Mouse (Mus musculus): Measurements from ENCODE around the gene Cd63. TPM values are rescaled to one million over a fixed set of nuclear protein-coding genes. Genes with fewer than 3 reads are reported as not detected.

Gene Cd63
- total and polyA plus RNA-seq, 3 experiments, result not detected

GRCm38 (mm10) chr10:128947496-128947895 is 46.7 kb downstream of the Cd63 start:
- no peak overlapping the region for H3K4me2 ChIP-seq (ENCODE audit: insufficient read depth, low read depth, poor library complexity, severe bottlenecking)
- no peaks in the 10 kb centered on the region for H3K9me3 ChIP-seq (replicated peaks; ENCODE audit: low read length)
- no peak for TF ChIP-seq BHLHE40 (IDR thresholded peaks at IDR 0.05; ENCODE audit: low read depth, low read length)
- TF ChIP-seq EP300 (IDR thresholded peaks at IDR 0.05; ENCODE audit: low read length), result no peak
- TF ChIP-seq JUND (conservative IDR thresholded peaks at IDR 0.05; ENCODE audit: low read depth, low read length), result no peak
- TF ChIP-seq UBTF (IDR thresholded peaks at IDR 0.05; ENCODE audit: low read depth, low read length), result no peak
- no peak for TF ChIP-seq ZC3H11A (IDR thresholded peaks at IDR 0.05; ENCODE audit: low read depth, low read length)
- no peak for TF ChIP-seq CHD1 (IDR thresholded peaks at IDR 0.05; ENCODE audit: low read depth, low read length)
- no peak for TF ChIP-seq ZNF384 (IDR thresholded peaks at IDR 0.05; ENCODE audit: low read depth, low read length)
- TF ChIP-seq MAZ (IDR thresholded peaks at IDR 0.05; ENCODE audit: low read depth, low read length), result no peak
- no peak for TF ChIP-seq MAX (IDR thresholded peaks at IDR 0.05; ENCODE audit: low read length)
- TF ChIP-seq SIN3A (IDR thresholded peaks at IDR 0.05; ENCODE audit: low read length), result no peak
- TF ChIP-seq ETS1 (conservative IDR thresholded peaks at IDR 0.05; ENCODE audit: low read depth, low read length), result no peak
- TF ChIP-seq ZMIZ1 (IDR thresholded peaks at IDR 0.05; ENCODE audit: low read depth, low read length), result no peak
- no peak for TF ChIP-seq USF2 (conservative IDR thresholded peaks at IDR 0.05; ENCODE audit: low read depth, low read length)
- TF ChIP-seq PAX5 (IDR thresholded peaks at IDR 0.05; ENCODE audit: low read length), result no peak
- no peak for TF ChIP-seq MYC (IDR thresholded peaks at IDR 0.05; ENCODE audit: low read depth, low read length)
- no peak for TF ChIP-seq TCF12 (IDR thresholded peaks at IDR 0.05; ENCODE audit: low read depth, low read length)
- no peak for TF ChIP-seq IRF4 (IDR thresholded peaks at IDR 0.05; ENCODE audit: low read depth, low read length)
- TF ChIP-seq RAD21 (IDR thresholded peaks at IDR 0.05; ENCODE audit: low read depth, low read length), result no peak
- no peak for TF ChIP-seq NRF1 (IDR thresholded peaks at IDR 0.05; ENCODE audit: low read depth, low read length)
- no peak for TF ChIP-seq E2F4 (IDR thresholded peaks at IDR 0.05; ENCODE audit: insufficient replicate concordance, low read depth, low read length)
- no peaks in the 10 kb centered on the region for H3K4me1 ChIP-seq (ENCODE audit: control insufficient read depth in 1 of 2, insufficient read depth in 2 of 2)
- DNase-seq (ENCODE audit: extremely low read depth), result no peak
- H3K27me3 ChIP-seq (replicated peaks), result peaks cover 23% of the 10 kb centered on the region
- dilution Hi-C loops (cut with MboI; ENCODE audit: extremely low pct_ligation_motif_present, extremely low pct_unique_long_range_greater_than_20kb, low sequenced_read_pairs), result no loop called here
- H3K4me3 ChIP-seq (replicated peaks in 1 of 3; ENCODE audit: low read depth in 2 of 3, low read length in 2 of 3, poor library complexity in 1 of 3), result no peak overlapping the region
- H3K27ac ChIP-seq (ENCODE audit: insufficient read depth, low read depth), result no peak overlapping the region
- H3K9ac ChIP-seq (ENCODE audit: insufficient read depth, low read depth), result no peak overlapping the region
- H3K36me3 ChIP-seq (replicated peaks in 1 of 2; ENCODE audit: control insufficient read depth in 1 of 2, insufficient read depth in 1 of 2, low read length in 1 of 2), result no peaks in the 10 kb centered on the region
- no peaks in the 10 kb centered on the region for H3K79me2 ChIP-seq (replicated peaks; ENCODE audit: control insufficient read depth, extremely low read depth, insufficient read depth, poor library complexity, severe bottlenecking)
- in situ Hi-C loops (cut with MboI; ENCODE audit: low pct_ligation_motif_present, low pct_unique_long_range_greater_than_20kb, low sequenced_read_pairs), result no loop called here

GRCm38 (mm10) chr10:128950208-128950887 is 49.6 kb downstream of the Cd63 start:
- in situ Hi-C loops (cut with MboI; ENCODE audit: low pct_ligation_motif_present, low pct_unique_long_range_greater_than_20kb, low sequenced_read_pairs) (no loop called here), dilution Hi-C loops (cut with MboI; ENCODE audit: extremely low pct_ligation_motif_present, extremely low pct_unique_long_range_greater_than_20kb, low sequenced_read_pairs) (no loop called here)
- no peak overlapping the region for H3K4me3 ChIP-seq (replicated peaks in 1 of 3; ENCODE audit: low read depth in 2 of 3, low read length in 2 of 3, poor library complexity in 1 of 3)
- no peaks in the 10 kb centered on the region for H3K79me2 ChIP-seq (replicated peaks; ENCODE audit: control insufficient read depth, extremely low read depth, insufficient read depth, poor library complexity, severe bottlenecking)
- H3K9ac ChIP-seq (ENCODE audit: insufficient read depth, low read depth), result no peak overlapping the region
- H3K27me3 ChIP-seq (replicated peaks), result peaks cover 3% of the 10 kb centered on the region
- no peak overlapping the region for H3K4me2 ChIP-seq (ENCODE audit: insufficient read depth, low read depth, poor library complexity, severe bottlenecking)
- H3K36me3 ChIP-seq (replicated peaks in 1 of 2; ENCODE audit: control insufficient read depth in 1 of 2, insufficient read depth in 1 of 2, low read length in 1 of 2), result no peaks in the 10 kb centered on the region
- no peak for TF ChIP-seq USF1 (IDR thresholded peaks at IDR 0.05; ENCODE audit: low read depth, low read length)
- TF ChIP-seq MYC (IDR thresholded peaks at IDR 0.05; ENCODE audit: low read depth, low read length), result no peak
- TF ChIP-seq CTCF (conservative IDR thresholded peaks at IDR 0.05 in 1 of 2, IDR thresholded peaks at IDR 0.05 in 1 of 2; ENCODE audit: low read depth in 2 of 2, low read length in 2 of 2), result no peak
- no peak for TF ChIP-seq PAX5 (IDR thresholded peaks at IDR 0.05; ENCODE audit: low read length)
- no peak for TF ChIP-seq BHLHE40 (IDR thresholded peaks at IDR 0.05; ENCODE audit: low read depth, low read length)
- H3K27ac ChIP-seq (ENCODE audit: insufficient read depth, low read depth), result no peak overlapping the region
- H3K4me1 ChIP-seq (ENCODE audit: control insufficient read depth in 1 of 2, insufficient read depth in 2 of 2), result no peaks in the 10 kb centered on the region
- H3K9me3 ChIP-seq (replicated peaks; ENCODE audit: low read length), result no peaks in the 10 kb centered on the region
- DNase-seq (ENCODE audit: extremely low read depth), result no peak
